8 mouse cellular contexts compared by ENCODE assay signal in genomic region chr5:71502058-71502678, GRCm38 (mm10). TPM values are rescaled to one million over a fixed set of nuclear protein-coding genes. Genes with fewer than 3 reads are reported as not detected.
DNase-seq lines count a peak whose midpoint lies in the region; TF ChIP-seq lines count a peak whose summit lies in the region.

No protein-coding gene starts in this region.

- peak; percentile 66 for TF ChIP-seq CTCF in gastrocnemius, adult 2 months (IDR thresholded peaks at IDR 0.05)

- intact Hi-C loops in gastrocnemius, adult 2 months (cut with DNase I): loop anchor here (10.0 kb wide), 1 partner anchor 593 kb away; no protein-coding TSS in a partner anchor

- DNase-seq in gastrocnemius, adult 2 months: peak; percentile 19
- no peak for DNase-seq in gastrocnemius, postnatal 25 days
- peak; percentile 28 for DNase-seq in Muller cell, postnatal 12 days (ENCODE audit: inconsistent ontology term)
- DNase-seq in cerebellum, postnatal 36 days: peak; percentile 63 to 78
- DNase-seq in gastrocnemius, postnatal 10 days: peak; percentile 58
- peak; percentile 83 for DNase-seq in layer of hippocampus, adult 11-12 months (ENCODE audit: low spot score)
- peak; percentile 53 for DNase-seq in lung, postnatal 10 days
- peak; percentile 79 to 85 for DNase-seq in right cerebral cortex, postnatal 10 days (ENCODE audit: low spot score in 2 of 2)

- H3K4me3 ChIP-seq in gastrocnemius, adult 2 months: no peak overlapping the region

- no peak overlapping the region for H3K27ac ChIP-seq in gastrocnemius, adult 2 months

RNA-seq across cellular contexts. Expression of gene Cox7b2, which starts 45.8 kb away (rescaled TPM):
- total RNA-seq in gastrocnemius, adult 2 months (2021): not detected
- total RNA-seq in gastrocnemius, postnatal 25 days (2021): not detected
- not detected for total RNA-seq in gastrocnemius, postnatal 10 days (2021)
